Mouse (Mus musculus): Measurements from ENCODE around the gene Nxnl2.

DNA sequence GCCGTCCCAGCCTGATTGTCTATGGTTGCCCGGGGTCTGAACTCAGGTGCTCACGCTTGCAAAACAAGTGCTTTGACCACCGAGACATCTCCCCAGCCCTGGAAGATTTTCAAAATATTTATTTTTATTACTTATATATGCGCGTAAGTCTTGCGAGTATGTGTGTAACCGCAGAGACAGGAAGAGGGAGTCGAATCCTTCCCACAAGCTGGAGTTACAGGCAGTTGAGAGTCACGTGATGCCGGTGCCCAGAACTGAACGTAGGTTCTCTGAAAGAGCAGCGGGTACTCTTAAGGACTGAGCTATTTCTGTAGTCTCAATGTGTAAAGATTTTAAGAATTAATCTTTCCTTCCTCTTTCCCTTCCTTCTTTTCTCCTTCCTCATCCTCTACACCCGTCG lies 23.1 kb downstream of the Nxnl2 start:
- TF ChIP-seq POLR2A (IDR thresholded peaks at IDR 0.05; ENCODE audit: borderline replicate concordance, extremely low read depth, low read depth, low read length) (no peak), CTCF (IDR thresholded peaks at IDR 0.05; ENCODE audit: insufficient read depth, low read length) (no peak)

All from lung, adult 2 months (tissue).